Mouse (Mus musculus) fat pad, adult 2 months (tissue): ENCODE measurements around the gene Rps6ka5.

Experiments
- DNase-seq: peaks from one replicate; pipeline ENCODE4 v3.0.0-alpha.2; 2011; ENCODE audit warnings: low read depth, low spot score; ENCODE audit errors: extremely low read depth

Gene Rps6ka5

DNA sequence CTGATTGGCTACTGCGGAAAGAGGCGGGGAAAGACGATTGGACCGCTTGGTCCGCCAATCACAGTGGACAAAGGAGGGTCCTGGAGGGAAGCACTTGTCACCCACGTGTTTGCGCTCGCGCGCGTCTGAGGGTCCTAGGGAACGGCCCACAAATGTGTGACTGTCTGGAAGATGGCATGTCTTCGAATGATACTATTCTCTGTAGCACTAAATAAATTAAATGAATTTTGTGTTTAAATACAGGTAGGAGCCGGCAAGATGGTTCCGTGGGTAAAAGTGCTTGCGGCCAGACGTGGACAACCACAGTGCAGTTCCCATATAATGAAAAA lies 1.4 kb downstream of the Rps6ka5 start:
- no peak for DNase-seq

GRCm38 (mm10) chr12:100724606-100725457 lies 2.0 kb downstream of the Rps6ka5 start:
- peak; percentile 91 for DNase-seq

GRCm38 (mm10) chr12:100724182-100724581 lies 2.6 kb downstream of the Rps6ka5 start:
- no peak for DNase-seq

GRCm38 (mm10) chr12:100720801-100721200 lies 6.0 kb downstream of the Rps6ka5 start:
- no peak for DNase-seq

DNA sequence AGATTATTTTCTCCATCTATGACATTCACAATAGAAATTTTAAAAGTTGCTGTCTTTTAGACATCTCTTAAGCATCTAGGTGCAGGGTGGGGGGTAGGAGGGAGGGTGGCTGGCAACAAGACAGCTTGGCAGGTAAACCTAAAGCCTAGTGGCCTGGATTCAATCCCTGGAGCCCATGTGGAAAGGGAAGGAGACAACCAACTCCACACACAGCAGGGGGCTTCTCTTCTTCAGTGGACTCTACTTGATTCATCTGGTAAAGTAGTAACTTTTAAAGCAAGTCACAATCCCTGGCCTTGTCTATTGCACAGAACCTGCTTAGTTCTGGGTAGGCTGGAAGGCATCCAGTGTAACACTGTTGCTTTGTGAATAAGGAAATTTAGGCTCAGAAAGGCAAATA lies 9.3 kb downstream of the Rps6ka5 start:
- DNase-seq, result no peak

DNA sequence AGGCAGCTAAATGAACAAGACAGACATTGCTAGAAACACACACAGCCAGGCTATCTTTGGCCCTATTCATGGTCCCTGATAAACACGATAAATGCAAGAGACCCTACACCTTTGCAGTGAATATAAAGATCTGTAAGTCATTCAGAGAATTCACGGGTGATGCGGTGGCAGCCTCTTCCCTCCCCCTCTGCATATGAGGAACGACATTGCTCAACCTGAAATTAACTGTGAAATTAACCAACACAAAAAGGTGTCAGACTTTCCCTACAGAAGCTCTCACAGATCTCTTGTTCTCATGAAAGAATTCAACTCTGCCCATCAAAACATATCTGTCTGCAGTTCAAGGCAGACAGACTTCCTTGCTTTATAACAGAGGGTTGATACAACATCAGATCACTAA lies 9.8 kb downstream of the Rps6ka5 start:
- no peak for DNase-seq

DNA sequence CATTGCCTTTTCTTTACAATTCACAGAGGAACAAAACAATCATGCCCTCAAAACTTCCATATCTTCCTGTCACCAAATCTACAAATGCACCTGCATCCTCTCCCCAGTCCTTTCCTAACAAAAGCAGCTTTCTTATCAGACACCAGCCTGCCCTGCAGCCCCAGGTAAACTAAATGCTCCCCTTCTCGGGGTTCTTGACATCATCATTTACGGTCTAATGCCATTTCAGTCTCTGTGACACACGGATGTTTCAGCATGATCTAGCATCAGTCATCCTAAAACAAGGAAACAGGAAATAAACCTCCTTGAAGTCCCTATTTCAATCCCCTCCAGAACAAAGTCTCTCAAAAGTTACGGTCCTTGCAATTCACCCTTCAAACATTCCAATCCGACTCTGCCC lies 15.0 kb downstream of the Rps6ka5 start:
- no peak for DNase-seq

- no peak for DNase-seq
Measured at GRCm38 (mm10) chr12:100711116-100711691, 15.6 kb downstream of the Rps6ka5 start.

DNA sequence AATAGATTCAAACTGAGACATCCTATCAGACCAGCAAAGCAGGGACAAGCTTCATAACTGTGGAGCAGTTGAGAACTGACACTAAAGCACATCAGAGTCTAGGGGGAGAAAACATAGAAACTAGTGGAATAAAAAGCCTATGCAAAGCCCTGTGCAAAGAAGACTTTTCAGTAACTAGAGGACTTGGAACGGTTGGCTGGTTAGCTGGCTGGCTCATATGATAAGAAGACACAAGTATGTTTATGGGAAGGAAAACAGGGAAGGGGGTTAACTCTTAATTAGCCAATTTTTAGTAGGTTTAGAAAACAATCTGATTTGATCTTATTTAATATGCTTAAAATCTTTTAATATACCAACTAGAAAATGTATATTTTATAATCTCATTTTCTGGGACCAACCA lies 16.4 kb downstream of the Rps6ka5 start:
- DNase-seq, result no peak

- no peak for DNase-seq
Measured at GRCm38 (mm10) chr12:100707312-100707711, 19.5 kb downstream of the Rps6ka5 start.

GRCm38 (mm10) chr12:100705057-100705722 lies 21.6 kb downstream of the Rps6ka5 start:
- DNase-seq, result no peak

GRCm38 (mm10) chr12:100698019-100698418 lies 28.8 kb downstream of the Rps6ka5 start:
- no peak for DNase-seq

DNA sequence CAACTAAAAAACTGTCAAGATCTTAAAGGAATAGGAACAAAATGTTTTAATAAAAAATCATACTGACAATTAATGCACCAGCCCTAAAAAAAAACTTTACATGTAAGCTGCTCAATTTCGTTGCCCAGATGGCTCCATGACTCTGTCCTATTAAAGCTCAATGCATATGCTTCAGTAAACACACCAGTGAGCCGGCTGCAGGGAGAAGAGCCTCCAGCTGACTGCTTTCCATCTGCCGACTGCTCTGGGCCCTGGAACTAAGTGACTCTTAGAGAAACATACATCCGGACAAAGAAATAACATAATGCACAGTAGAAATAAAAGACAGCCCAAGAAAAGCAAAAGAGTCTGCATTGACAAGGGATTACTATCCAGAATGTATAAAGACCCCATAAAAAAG lies 30.2 kb downstream of the Rps6ka5 start:
- no peak for DNase-seq

DNA sequence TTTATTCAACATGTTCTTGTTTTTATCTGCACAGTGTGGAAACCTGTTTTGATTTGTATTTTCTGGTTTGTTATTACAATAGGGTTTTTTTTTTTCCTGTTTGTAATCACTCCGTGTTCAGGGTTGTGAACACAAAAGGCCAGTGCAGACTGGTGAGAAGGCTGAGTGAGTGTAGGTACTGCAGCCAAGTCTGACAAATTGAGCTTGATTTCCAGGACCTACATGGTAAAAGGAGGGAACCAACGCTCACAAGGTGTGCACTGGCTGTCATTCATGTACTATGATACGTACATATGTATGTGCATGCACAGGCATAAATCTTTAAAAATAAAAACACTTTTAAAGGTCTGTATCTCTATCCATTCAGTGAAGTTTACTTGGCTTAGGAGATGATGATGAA lies 31.5 kb downstream of the Rps6ka5 start:
- no peak for DNase-seq

GRCm38 (mm10) chr12:100692208-100692607 lies 34.6 kb downstream of the Rps6ka5 start:
- DNase-seq, result no peak

GRCm38 (mm10) chr12:100690444-100690843 lies 36.3 kb downstream of the Rps6ka5 start:
- no peak for DNase-seq

GRCm38 (mm10) chr12:100688177-100688576 lies 38.6 kb downstream of the Rps6ka5 start:
- no peak for DNase-seq

- DNase-seq, result no peak
Measured at GRCm38 (mm10) chr12:100687001-100687400, 39.8 kb downstream of the Rps6ka5 start.

DNA sequence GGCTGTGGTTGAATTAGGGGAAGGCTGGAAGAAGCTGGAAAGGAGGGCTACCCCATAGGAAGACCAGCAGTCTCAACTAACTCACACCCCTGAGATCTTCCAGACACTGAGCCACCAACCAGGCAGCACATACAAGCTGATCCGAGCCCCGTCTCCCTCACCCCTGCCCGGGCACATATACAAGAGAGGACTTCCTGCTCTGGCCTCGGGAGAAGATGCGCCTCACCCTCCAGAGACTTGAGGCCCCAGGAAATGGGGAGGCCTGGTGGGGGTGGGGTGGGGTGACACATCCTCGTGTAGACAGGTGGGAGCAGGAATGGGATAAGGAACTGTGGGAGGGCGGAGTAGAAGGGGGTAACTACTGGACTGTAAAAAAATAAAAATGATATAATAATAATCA lies 45.0 kb downstream of the Rps6ka5 start:
- DNase-seq, result no peak

GRCm38 (mm10) chr12:100681241-100681640 lies 45.5 kb downstream of the Rps6ka5 start:
- DNase-seq, result no peak

DNA sequence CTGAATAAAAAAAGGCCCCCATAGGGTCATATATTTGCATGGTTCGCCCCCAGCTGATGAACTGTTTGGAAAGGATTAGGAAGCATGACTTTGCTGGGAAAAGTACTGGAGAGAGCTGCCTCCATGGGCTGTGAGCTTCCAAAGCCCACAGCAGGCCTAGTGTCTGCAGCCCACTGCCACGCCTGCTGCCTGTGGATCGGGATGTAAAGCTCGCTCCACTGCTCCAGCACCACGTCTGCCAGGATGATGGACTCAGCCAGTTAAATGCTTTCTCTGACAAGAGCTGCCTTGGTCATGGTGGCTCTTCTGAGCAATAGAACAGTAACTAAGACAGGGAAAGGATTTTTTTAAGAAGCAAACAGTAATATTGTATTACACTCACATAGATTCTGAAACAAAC lies 46.1 kb downstream of the Rps6ka5 start:
- DNase-seq, result no peak

GRCm38 (mm10) chr12:100670647-100671199 lies 56.1 kb downstream of the Rps6ka5 start:
- no peak for DNase-seq
